Mouse (Mus musculus): Measurements from ENCODE around the gene Irs1. TPM values are rescaled to one million over a fixed set of nuclear protein-coding genes. Genes with fewer than 3 reads are reported as not detected.

Gene Irs1
- polyA plus RNA-seq, 1 experiment from 2014 or later = 8.4 TPM

DNA sequence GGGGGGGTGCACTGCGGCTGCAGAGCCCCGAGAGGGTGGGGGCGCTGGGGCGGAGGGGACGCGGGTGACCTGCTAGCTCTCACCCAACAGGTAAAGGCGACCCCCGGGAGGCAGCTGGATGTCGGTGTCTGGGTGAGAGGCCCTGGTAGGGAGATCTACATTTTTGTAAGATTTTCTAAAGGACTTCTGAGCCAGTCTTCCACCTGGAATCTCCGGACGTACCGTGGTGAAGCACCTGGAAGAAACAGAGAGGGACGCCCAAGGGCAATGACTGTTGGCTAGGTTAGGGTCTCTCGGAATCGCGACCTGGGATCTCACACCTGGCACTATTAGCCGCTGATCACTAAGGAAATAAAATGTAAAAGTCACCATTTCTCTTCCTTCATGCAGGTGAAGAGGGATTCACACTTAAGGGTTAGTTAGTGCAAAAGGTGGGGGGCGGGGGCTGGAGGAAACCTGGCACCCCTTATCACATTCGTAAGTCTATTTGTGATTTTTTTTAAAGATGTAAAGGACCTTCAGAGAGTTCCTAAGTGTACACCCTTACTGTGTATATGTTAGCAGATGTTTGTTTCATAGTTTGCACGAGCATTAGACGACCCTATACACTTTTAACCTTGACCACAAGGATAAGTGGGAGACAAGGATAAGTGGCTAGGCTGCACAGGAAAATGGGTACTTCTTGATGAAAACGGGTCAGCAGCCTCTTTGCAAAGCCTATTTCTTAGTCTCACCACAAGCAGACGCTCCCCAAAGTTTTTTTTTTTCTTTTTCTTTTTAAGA lies 905 bp upstream of the Irs1 start:
- Histone ChIP-seq H3K4me1 (ENCODE audit: control insufficient read depth, insufficient read depth, low read length) (peaks cover 23% of the 10 kb centered on the region), H3K27ac (ENCODE audit: low read depth, low read length) (peak overlapping the region; percentile 94), H3K9me3 (replicated peaks; ENCODE audit: control insufficient read depth, low read length) (no peaks in the 10 kb centered on the region), H3K9ac (ENCODE audit: low read depth, low read length) (peak overlapping the region; percentile 87), H3K4me2 (peak overlapping the region; percentile 81), H3K36me3 (ENCODE audit: control insufficient read depth, insufficient read depth, low read length) (peaks cover 7% of the 10 kb centered on the region; the same call in 1 of the 2 replicates), H3K27me3 (ENCODE audit: control insufficient read depth, insufficient read depth, low read length) (peaks cover 3% of the 10 kb centered on the region), H3K4me3 (ENCODE audit: low read depth, low read length) (peak overlapping the region; percentile 76)
- no peak for ATAC-seq (replicated peaks; ENCODE audit: insufficient number of reproducible peaks, low FRiP score, low TSS enrichment)
- WGBS (ENCODE audit: insufficient replicate concordance) = 3% methylated on average over 23 of the region's 23 CpGs

DNA sequence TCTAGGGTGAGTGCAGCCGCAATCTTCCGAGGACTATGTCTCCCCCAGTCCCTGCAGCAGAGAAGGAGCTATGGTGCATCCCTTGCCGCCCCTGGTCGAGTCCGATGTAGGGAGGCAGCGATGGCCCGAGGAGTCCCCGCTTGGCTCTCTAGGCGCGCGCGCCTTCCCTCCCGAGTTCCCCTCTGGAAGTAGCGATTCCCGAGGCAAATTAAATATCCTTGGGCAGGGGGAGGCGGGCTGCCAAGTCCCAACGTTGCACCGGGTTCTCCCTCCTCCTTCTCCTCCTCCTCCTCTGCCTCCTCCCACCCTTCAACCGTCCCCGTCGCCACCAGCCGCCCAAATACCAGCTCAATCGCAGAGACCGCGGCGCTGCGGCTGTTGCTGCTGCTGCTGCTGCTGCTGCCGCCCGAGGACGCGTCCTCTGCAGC lies 479 bp downstream of the Irs1 start:
- peak; percentile 60 for ATAC-seq (replicated peaks; ENCODE audit: insufficient number of reproducible peaks, low FRiP score, low TSS enrichment)
- peaks cover 23% of the 10 kb centered on the region for H3K4me1 ChIP-seq (ENCODE audit: control insufficient read depth, insufficient read depth, low read length)
- no peaks in the 10 kb centered on the region for H3K9me3 ChIP-seq (replicated peaks; ENCODE audit: control insufficient read depth, low read length)
- H3K4me2 ChIP-seq = peak overlapping the region; percentile 81
- peak overlapping the region; percentile 76 for H3K4me3 ChIP-seq (ENCODE audit: low read depth, low read length)
- WGBS (ENCODE audit: insufficient replicate concordance) = under 1% methylated on average over 31 of the region's 31 CpGs
- peak overlapping the region; percentile 87 for H3K9ac ChIP-seq (ENCODE audit: low read depth, low read length)
- H3K27me3 ChIP-seq (ENCODE audit: control insufficient read depth, insufficient read depth, low read length) = peaks cover 3% of the 10 kb centered on the region
- H3K36me3 ChIP-seq (ENCODE audit: control insufficient read depth, insufficient read depth, low read length) = peaks cover 7% of the 10 kb centered on the region; the same call in 1 of the 2 replicates
- peak overlapping the region; percentile 94 for H3K27ac ChIP-seq (ENCODE audit: low read depth, low read length)

DNA sequence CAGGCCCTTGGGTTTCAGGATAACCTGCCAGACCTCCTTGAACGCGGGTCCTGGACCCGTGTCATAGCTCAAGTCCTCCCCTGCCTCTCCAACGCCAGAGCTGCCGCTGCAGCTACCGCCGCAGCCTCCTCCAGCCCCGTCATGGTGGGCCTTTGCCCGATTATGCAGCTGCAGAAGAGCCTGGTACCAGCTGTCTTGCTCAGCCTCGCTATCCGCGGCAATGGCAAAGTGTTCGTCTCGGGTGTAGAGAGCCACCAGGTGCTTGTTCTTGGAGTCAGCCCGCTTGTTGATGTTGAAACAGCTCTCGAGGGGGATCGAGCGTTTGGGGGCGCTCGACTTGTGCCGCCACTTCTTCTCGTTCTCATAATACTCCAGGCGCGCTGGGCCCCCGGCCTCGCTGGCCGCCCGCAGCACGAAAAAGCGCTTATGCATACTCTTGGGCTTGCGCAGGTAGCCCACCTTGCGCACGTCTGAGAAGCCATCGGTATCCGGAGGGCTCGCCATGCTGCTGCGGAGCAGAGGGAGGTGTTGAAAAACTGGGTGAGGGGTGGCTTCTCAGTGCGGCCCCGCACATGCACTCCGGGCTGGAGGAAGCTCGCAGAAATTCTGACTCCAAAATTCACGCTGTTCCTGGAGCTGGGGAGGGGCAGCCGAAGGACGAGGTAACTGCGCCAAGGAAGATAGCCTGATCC lies 1.1 kb downstream of the Irs1 start:
- peak overlapping the region; percentile 76 for H3K4me3 ChIP-seq (ENCODE audit: low read depth, low read length)
- H3K9me3 ChIP-seq (replicated peaks; ENCODE audit: control insufficient read depth, low read length) = no peaks in the 10 kb centered on the region
- no peak for ATAC-seq (replicated peaks; ENCODE audit: insufficient number of reproducible peaks, low FRiP score, low TSS enrichment)
- peaks cover 3% of the 10 kb centered on the region for H3K27me3 ChIP-seq (ENCODE audit: control insufficient read depth, insufficient read depth, low read length)
- peak overlapping the region; percentile 81 for H3K4me2 ChIP-seq
- peaks cover 7% of the 10 kb centered on the region; the same call in 1 of the 2 replicates for H3K36me3 ChIP-seq (ENCODE audit: control insufficient read depth, insufficient read depth, low read length)
- H3K9ac ChIP-seq (ENCODE audit: low read depth, low read length) = peak overlapping the region; percentile 87
- H3K27ac ChIP-seq (ENCODE audit: low read depth, low read length) = peak overlapping the region; percentile 94
- WGBS (ENCODE audit: insufficient replicate concordance) = under 1% methylated on average over 45 of the region's 45 CpGs
- H3K4me1 ChIP-seq (ENCODE audit: control insufficient read depth, insufficient read depth, low read length) = peaks cover 23% of the 10 kb centered on the region

- 62% methylated on average over 35 of the region's 35 CpGs for WGBS (ENCODE audit: insufficient replicate concordance)
Measured at GRCm38 (mm10) chr1:82289116-82289989, 1.9 kb downstream of the Irs1 start.

DNA sequence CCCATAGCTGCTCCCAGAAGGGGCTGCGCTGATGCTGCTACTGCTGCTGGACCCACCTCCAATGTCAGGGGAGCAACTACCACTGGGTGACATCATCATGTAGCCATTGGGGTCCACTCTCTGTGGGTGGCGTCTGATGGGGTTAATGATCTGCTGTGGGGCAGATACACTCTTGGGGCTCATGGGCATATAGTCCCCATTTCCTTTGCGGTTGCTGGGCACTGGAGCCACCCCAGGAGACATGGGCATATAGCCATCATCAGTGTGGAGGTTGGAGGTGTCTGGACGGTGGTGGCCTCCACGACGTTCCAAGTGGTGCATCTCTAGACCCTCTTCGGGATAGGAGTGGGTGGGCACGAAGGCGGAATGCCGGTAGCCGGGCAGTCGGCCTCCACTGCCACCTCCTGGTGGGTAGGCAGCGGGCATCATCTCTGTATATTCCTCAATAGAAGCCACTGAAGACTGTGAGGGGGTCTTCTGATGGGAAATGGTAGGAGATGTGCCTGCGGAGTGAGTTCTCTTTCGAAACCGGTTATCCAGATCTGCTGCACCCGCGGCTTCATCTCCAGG lies 2.7 kb downstream of the Irs1 start:
- peaks cover 7% of the 10 kb centered on the region; the same call in 1 of the 2 replicates for H3K36me3 ChIP-seq (ENCODE audit: control insufficient read depth, insufficient read depth, low read length)
- no peak overlapping the region for H3K27ac ChIP-seq (ENCODE audit: low read depth, low read length)
- no peaks in the 10 kb centered on the region for H3K9me3 ChIP-seq (replicated peaks; ENCODE audit: control insufficient read depth, low read length)
- 80% methylated on average over 18 of the region's 18 CpGs for WGBS (ENCODE audit: insufficient replicate concordance)
- H3K27me3 ChIP-seq (ENCODE audit: control insufficient read depth, insufficient read depth, low read length) = peaks cover 3% of the 10 kb centered on the region
- ATAC-seq (replicated peaks; ENCODE audit: insufficient number of reproducible peaks, low FRiP score, low TSS enrichment) = no peak
- peaks cover 23% of the 10 kb centered on the region for H3K4me1 ChIP-seq (ENCODE audit: control insufficient read depth, insufficient read depth, low read length)
- peak overlapping the region; percentile 76 for H3K4me3 ChIP-seq (ENCODE audit: low read depth, low read length)
- peak overlapping the region; percentile 81 for H3K4me2 ChIP-seq
- H3K9ac ChIP-seq (ENCODE audit: low read depth, low read length) = 0 out of 2 replicates have a peak overlapping the region, but pooled peaks have one; percentile 28

More at GRCm38 (mm10) chr1:82289116-82289989, 1.9 kb downstream of the Irs1 start:
- H3K27me3 ChIP-seq (ENCODE audit: control insufficient read depth, insufficient read depth, low read length) = peaks cover 3% of the 10 kb centered on the region
- H3K27ac ChIP-seq (ENCODE audit: low read depth, low read length) = peak overlapping the region; percentile 94
- H3K4me3 ChIP-seq (ENCODE audit: low read depth, low read length) = peak overlapping the region; percentile 76
- H3K9ac ChIP-seq (ENCODE audit: low read depth, low read length) = peak overlapping the region; percentile 87
- H3K9me3 ChIP-seq (replicated peaks; ENCODE audit: control insufficient read depth, low read length) = no peaks in the 10 kb centered on the region
- peak overlapping the region; percentile 81 for H3K4me2 ChIP-seq
- ATAC-seq (replicated peaks; ENCODE audit: insufficient number of reproducible peaks, low FRiP score, low TSS enrichment) = no peak
- peaks cover 23% of the 10 kb centered on the region for H3K4me1 ChIP-seq (ENCODE audit: control insufficient read depth, insufficient read depth, low read length)
- peaks cover 7% of the 10 kb centered on the region; the same call in 1 of the 2 replicates for H3K36me3 ChIP-seq (ENCODE audit: control insufficient read depth, insufficient read depth, low read length)

DNA sequence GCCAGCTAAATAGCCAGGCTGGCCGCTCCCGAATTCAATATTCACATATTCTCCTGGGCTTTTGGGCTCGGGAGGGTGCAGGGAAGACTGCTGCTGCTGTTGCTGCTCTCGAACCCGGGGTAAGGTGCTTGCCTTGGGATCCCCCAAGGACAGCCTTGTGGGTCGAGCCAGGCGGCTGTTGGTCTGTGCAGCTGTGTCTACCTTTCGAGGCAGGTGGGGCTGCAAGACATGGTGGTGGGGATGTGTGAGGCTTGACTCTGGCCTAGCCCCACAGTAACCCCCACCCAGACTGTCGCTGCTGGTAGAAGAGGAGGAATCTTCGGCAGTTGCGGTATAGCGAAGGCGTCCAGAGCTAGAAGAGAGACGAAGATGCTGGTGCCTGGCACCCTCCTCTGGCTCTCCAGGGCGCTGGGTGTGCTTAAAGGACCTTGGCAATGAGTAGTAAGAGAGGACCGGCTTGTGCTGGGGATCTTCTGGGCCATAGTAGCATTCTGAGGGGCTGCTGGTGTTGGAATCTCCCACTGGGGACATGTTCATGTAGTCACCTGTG lies 3.4 kb downstream of the Irs1 start:
- no peak for ATAC-seq (replicated peaks; ENCODE audit: insufficient number of reproducible peaks, low FRiP score, low TSS enrichment)
- Histone ChIP-seq H3K27ac (ENCODE audit: low read depth, low read length) (peak overlapping the region; percentile 73; the same call in 1 of the 2 replicates), H3K4me2 (peak overlapping the region; percentile 81), H3K4me1 (ENCODE audit: control insufficient read depth, insufficient read depth, low read length) (peaks cover 23% of the 10 kb centered on the region), H3K36me3 (ENCODE audit: control insufficient read depth, insufficient read depth, low read length) (peaks cover 7% of the 10 kb centered on the region; the same call in 1 of the 2 replicates), H3K9ac (ENCODE audit: low read depth, low read length) (peak overlapping the region; percentile 79), H3K9me3 (replicated peaks; ENCODE audit: control insufficient read depth, low read length) (no peaks in the 10 kb centered on the region), H3K27me3 (ENCODE audit: control insufficient read depth, insufficient read depth, low read length) (peaks cover 3% of the 10 kb centered on the region), H3K4me3 (ENCODE audit: low read depth, low read length) (peak overlapping the region; percentile 76)
- 78% methylated on average over 16 of the region's 16 CpGs for WGBS (ENCODE audit: insufficient replicate concordance)

GRCm38 (mm10) chr1:82287052-82287775 lies 4.0 kb downstream of the Irs1 start:
- Histone ChIP-seq H3K27ac (ENCODE audit: low read depth, low read length) (peak overlapping the region; percentile 73), H3K27me3 (ENCODE audit: control insufficient read depth, insufficient read depth, low read length) (peaks cover 3% of the 10 kb centered on the region), H3K4me3 (ENCODE audit: low read depth, low read length) (peak overlapping the region; percentile 76), H3K9ac (ENCODE audit: low read depth, low read length) (peak overlapping the region; percentile 79), H3K36me3 (ENCODE audit: control insufficient read depth, insufficient read depth, low read length) (peaks cover 7% of the 10 kb centered on the region; the same call in 1 of the 2 replicates), H3K9me3 (replicated peaks; ENCODE audit: control insufficient read depth, low read length) (no peaks in the 10 kb centered on the region), H3K4me2 (peak overlapping the region; percentile 81), H3K4me1 (ENCODE audit: control insufficient read depth, insufficient read depth, low read length) (peaks cover 25% of the 10 kb centered on the region)
- ATAC-seq (replicated peaks; ENCODE audit: insufficient number of reproducible peaks, low FRiP score, low TSS enrichment) = no peak
- WGBS (ENCODE audit: insufficient replicate concordance) = 49% methylated on average over 22 of the region's 22 CpGs

All from heart, embryonic 11.5 days (tissue).